Mouse (Mus musculus): ENCODE measurements at regions not wholly inside any gene's neighbourhood (a gene's known extent, or its start where the extent isn't known, plus 50 kb on each side); places are given as distances from the start of the nearest gene placed in this dataset.

DNA sequence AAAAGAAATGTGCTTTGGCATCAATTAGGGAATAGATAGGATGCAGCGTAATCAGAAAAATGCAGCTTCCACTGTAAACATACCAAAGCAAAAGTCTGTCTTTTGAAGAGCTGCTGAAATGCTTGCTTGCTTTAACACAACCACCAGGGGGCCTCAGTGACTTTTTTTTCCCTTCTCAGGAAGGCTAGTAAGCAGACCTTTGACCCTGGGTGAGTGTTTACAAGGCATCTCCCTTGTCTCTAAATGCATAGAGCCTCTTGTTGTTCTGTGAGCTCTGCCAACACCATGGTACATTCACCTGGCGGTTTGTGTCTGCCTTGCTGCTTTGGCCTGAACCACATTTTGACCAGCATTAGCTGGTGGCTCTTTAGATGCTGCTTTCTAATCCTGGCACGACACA lies 191.9 kb upstream of the C9orf72 start:
- peak; percentile 65 for DNase-seq (ENCODE audit: low read depth, low spot score)

DNA sequence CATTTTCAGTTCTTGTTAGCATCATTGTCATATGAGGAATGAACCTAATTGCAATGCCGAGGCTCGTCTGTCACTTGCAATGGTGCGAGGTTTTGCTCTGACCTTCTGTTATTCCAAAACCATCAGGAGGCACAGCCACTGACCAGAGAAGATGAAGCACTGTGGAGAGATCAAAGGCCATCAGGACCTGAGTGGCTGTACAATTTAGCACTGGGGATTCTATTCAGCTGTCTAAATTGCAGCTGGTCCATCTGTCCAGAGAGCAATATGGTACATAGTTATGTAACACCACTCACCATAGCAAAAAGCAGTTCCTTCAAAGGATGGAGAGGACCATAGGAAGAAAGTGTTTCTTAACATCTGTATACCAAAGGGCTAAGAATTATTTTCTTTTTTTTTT lies 187.5 kb upstream of the C9orf72 start:
- no peak for DNase-seq (ENCODE audit: low read depth, low spot score)

DNA sequence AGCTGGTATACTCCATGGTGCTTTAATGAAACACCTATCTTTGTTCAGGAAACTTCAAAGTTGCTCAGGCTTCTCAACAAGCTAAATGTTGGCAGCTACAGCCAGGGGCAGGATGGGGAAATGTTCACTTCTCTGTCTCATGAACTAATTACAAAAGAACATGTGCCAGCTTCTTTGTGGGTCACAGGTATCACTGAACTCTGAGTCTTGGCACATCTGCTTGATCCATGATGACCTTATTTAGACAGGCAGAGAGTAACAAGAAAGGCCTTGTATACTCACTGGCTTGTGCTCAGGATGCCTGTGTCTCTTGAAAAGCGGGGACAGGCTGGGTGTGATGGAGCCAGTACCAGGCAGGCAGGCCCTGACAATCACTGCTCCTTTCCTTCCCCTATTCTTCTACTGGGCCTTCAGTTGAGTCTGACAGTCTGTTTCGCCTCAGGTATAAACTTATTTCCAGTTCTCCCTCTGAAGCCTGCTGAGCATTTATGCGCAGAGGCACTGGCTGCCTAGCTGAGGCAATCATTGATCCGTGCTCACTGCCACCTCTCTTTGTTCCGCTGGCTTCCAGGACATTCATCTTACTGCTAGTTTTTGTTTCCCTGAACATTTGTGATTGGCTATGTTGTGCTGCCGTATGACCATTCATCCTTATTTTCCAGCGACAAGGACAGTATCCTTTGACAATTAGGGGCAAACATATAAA lies 179.5 kb upstream of the C9orf72 start:
- no peak for DNase-seq (ENCODE audit: low read depth, low spot score)

DNA sequence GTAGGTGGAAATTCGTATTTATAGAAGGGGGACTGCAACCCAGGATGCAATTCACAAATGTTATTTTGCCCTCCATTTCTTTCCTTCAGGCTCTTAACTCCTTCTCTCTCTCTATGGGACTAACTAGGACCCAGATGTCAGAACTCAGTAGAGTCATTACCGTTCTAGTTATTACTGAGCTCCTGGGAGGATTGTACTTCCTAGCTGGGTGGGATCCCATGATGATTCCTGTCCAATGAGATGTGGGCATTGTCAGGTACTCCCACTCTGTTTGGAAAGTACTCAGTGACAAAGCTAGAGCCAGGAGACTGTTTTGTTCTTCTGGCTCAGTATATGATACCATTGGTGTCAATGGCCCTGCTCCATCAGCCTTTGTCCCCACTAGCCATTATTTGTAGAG lies 178.1 kb upstream of the C9orf72 start:
- no peak for DNase-seq (ENCODE audit: low read depth, low spot score)

DNA sequence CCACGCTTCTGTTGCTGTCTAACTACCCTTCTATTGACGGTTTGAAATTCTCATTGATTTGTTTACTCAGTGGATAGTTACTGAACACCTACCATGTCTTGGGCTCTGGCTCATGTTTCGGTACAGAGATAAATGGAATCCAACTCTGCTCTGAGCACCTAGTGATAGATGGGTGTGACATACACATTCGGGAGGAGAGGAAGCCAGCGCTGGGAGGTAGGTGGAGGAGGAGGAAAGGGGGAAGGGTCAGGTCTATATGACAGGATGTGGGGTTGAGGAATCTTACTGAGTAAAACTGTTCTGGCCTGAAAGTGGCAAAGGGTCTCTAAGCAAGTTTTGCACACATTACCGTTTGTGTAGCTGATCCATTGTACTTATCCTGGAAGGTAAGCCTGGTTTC lies 177.6 kb upstream of the C9orf72 start:
- no peak for DNase-seq (ENCODE audit: low read depth, low spot score)

DNA sequence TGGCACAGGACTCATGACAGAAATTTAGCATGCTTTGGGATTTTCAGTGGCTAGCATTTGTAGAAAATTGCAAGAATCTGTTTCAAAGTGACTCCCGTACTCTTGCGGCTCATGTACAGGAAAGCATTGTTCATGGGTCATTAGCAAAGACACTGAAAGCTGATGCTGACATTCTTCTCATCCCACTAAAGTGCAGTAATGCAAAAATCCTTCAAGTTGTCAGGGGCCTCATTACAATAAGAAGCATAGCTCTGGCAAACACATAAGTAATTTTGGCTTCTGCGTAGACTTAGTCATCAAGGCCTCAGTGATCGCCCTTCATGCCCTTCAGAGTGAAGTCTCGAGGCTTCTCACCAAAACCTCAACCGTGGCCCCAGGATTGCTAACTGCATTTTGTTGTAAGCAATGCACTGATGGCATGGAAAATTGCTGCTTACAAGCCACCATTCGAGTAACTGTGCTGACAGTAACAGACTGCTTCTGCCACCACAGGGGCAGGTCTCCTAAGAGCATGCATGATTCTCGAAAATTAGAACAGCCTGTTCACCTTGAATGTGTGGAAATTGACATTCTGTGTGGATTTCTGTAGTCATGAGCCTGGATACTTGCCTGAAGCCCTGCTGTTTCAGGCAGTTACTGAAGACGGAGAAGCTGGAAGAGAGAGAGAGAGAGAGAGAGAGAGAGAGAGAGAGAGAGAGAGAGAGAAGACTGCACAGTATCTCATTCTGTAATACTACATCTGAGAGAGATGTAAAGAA lies 176.6 kb upstream of the C9orf72 start:
- peak; percentile 20 for DNase-seq (ENCODE audit: low read depth, low spot score)

DNA sequence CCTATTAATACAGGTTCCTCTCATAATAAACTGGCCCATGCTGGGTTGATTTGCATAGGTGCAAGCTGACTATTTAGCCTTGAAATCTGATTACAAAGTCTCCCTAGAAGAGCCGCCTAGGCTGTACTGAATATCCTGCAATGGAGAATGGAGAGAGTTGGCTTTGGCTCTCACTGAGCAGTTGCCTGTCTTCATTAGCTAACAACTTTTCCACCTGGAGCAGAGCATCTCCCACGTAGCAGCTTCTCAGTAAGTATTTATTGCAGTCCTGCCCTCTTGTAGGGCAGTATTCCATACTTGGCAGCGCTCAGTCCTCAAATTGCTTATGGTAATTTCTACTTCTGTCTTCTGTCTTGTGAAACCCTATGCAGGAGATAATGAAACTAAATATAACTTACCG lies 175.8 kb upstream of the C9orf72 start:
- no peak for DNase-seq (ENCODE audit: low read depth, low spot score)

DNA sequence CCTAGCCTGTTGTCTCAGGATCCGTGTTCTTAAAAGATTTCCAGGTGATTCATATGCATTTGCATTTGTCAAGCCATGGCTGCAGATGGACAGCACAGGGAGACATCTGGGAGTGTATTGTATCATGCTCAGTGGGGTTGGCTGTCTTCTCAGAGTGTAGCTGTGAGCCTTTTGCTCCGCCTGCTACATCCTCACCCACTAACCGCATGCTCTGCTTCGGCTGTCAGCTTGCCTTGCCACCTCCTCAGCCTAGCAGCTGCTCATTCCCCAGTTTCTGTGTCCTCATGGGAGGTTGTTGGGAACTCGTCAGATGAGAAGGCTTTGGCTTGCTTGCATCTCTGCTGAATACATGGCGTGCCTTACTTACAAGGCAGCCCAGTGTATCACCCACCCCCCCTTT lies 174.5 kb upstream of the C9orf72 start:
- no peak for DNase-seq (ENCODE audit: low read depth, low spot score)

DNA sequence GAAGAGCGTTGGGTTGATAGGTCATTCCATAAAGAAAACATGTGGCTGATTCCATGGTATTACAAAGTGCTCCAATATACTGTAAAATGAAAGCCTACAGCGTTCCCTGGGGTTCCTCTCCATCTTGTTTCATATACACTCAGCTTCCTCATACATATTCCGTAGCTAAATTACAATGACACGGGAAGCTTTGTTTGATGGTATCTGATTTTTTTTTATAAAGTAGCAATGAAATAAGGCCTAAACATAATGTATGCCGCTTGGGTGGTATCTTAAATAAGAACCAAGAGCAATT lies 169.6 kb upstream of the C9orf72 start:
- no peak for DNase-seq (ENCODE audit: low read depth, low spot score)

DNA sequence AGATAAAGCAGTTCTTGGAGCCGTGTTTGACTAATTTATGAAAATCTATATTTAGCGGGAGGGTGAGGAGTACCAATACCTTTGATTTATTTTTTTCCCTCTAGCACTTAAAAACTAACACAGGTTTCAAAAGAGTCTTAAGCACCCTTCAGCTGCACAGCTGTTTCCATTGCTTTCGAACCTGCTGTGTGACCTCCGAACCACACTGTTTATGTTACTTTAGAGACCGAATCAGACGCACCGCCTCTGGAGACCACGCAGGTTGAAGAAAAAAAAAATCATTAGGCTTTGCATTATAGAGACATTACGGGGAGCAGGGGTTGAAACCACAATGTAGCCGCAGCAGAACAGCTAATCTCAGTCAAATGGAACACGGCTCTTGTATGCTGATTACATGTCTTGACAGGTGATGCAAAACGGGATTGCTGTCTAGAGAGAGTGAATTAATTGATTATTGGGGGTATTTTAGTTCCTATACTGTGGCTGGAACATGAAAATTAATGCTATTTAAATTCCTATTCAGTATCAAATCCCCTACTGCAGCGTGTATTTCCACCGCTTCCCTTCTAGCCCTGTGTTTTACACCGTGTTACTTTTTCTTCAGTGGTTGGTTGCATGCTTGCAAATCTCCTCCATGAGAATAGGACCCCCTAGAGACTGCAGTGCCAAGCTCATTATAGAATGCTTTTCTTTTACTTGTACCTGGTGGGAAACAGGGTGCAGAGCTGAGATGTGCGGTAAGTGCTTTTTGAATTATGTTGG lies 169.0 kb upstream of the C9orf72 start:
- peak; percentile 27 for DNase-seq (ENCODE audit: low read depth, low spot score)

DNA sequence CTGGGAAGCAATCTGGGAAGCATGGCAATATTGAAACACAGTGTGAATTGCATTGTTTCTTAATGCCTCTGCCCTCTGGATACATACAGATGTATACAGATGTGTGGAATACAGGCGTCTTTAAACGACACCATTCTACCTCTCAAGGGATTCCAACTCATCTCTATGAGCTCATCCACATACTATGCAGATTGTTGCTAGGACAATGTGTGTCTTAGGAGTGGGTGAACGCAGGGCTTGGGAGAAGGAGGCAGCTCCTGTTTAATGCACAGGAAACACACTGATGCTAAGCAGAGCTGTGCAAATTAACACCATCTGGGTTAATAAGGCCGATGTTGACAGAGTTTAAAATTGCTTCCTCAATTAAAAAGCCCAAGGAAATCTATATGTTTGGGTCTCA lies 149.8 kb upstream of the C9orf72 start:
- peak; percentile 58 for DNase-seq (ENCODE audit: low read depth, low spot score)

DNA sequence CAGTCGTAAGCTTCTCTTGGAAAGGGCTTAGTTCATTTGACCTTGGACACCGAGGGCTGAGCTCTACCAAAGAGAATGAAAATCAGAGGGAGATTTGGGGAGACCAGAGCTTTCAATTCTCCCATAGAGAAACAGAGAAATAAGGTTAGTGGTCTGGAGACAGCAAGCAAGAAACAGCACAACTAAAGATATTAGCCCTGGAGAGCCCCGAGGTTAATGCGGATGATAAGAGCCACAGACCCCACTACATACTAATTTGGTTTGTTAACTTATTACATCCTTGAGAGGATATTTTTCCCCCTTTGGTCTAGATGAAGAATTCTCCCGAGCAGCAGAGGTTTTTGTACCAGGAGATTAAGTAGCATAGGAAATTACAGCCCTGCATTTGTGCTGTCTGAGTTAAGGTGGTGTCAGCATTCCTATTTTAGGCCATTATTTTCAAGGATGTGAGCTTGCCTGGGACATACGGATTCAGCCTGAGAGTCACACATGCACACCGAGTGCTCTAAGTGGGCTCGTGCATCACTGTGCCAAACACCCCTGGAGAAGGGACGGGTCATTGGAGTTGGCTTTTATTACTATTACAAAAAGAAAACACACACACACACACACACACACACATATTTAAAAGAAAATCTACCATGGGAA lies 147.4 kb upstream of the C9orf72 start:
- no peak for DNase-seq (ENCODE audit: low read depth, low spot score)

DNA sequence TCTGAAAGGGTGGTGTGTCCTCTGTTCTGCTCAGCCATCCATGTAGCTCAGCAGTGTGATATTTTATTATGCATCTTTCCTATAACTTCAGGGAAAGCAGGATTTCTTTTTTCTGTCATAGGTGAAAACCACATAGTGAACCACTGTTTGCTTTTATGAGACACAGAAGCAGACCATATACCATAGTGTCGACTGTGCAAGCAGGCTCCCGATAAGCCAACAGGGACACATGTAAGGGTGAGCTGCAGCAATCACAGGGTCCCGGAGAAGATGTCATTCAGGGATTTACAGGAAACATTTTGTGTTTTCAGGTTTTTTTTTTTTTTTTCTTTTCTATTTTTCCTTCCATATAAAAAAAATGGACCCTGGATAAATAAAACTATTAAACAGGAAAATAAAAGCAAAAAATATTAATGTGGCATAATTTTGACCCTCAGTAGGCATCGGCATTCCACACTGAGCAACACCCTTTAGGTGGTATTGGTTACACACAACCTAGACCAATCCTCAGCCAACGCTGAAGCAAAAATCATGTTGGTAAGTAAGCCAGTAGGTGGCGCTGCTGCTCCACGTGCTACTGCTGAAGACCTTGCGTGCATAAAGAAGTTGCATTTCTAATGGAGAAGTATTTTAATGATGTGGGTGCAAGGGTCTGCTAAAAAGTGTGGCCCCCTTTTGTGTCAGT lies 146.7 kb upstream of the C9orf72 start:
- DNase-seq (ENCODE audit: low read depth, low spot score), result peak; percentile 89

DNA sequence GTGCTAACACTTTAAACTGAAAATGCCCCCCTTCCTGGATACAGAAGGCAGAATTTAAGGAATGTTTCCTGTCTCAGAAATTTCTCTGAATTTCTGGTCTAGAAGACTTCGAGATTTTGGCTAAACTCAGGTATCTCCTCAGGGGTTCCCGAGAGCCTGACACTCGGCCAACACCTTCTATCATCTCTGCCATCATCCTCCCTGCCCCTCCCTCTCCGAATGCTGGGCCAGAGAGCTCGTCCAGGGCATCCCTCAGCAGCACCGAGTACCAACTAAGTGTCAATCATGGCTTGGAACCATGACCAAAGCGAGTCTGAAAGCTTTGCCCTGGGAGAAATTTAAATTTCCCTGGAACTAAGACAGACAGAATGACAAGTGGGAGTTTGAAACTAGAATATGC lies 138.2 kb upstream of the C9orf72 start:
- no peak for DNase-seq (ENCODE audit: low read depth, low spot score)

DNA sequence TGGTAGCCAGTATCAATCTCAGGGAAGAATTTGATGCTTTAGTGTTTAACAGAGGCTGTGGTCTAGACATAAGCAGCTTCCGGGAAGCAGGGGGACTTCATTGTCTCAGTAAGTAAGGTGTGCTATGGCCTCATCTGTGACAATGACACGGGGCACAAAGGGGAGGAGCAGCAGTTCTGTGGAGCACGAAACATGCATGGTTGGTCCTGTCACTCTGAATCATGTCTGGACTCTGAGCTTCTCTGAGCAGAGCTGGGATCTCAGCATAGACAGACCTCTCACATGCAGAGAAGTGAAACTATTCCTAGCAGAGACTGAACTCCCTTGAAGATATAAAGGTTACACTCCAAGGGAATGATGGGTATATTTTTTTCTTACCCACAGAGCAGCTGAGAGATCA lies 136.2 kb upstream of the C9orf72 start:
- DNase-seq (ENCODE audit: low read depth, low spot score), result no peak

DNA sequence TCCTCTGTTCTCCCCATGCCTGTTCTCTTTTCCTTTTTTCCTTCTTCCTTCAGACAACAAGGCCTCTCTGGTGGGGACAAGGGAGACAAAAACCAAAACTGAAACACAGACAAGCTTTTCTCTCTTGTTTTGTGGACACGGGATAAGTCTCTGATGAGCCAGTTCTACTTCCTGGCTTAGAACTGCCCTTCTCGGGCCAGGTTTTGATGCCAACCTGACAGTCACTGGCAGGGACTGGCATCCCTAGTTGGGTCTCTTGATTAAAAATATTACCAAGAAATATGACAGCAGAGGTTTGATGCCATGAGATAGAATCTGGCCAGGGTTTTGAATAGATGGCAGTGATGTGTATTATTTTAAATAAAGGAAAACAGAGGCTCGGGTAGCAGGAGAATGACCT lies 133.4 kb upstream of the C9orf72 start:
- no peak for DNase-seq (ENCODE audit: low read depth, low spot score)

DNA sequence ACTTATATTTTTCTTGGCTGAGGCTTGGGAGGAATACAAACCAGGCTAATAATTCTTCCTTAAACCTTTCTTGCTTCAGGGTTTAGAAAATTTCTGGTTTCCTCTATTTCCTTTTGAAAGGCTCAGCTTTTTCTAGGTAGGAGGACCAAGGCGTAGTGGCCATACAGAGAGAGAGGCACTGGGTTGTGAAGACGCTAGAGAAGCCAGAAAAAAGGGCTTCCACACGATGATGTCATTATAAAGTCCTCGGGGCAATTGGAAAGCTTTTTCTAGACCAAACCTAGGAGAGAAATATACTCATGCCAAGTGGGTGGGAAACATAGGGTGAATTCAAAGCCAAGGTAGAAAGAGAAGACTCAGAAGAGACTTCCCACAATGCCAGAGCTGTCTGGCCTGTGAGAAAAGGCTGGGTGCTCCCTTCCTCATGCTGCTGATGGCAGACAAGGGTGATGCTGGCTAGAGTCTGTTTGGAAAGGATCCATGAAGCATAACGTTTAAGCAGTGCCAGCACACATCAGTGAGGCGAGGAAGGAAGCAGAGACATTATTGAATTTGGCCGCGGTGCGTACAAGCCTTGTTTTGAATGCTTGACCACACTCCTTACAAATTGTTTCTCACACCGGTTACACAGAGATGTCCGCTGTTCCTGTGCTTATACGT lies 131.1 kb upstream of the C9orf72 start:
- DNase-seq (ENCODE audit: low read depth, low spot score), result no peak

DNA sequence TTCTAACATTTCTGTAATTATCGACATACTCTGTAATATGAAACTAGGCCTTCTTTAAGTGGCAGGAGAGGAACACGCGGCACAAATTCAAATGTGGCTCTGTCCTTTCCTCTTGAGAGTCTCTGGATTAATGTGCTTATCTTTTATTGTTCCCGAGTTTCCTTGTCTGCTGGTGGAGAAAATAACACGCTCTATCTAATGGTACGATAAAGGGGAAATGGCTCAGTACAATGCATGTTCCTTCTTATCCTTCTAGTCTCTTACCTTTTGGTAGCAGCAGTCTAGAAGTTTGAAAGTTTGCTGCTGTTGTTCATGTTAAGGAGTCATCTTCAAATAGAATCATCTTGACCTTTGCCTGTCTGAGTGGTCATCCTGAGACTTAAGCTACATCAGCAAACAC lies 130.1 kb upstream of the C9orf72 start:
- DNase-seq (ENCODE audit: low read depth, low spot score), result no peak

DNA sequence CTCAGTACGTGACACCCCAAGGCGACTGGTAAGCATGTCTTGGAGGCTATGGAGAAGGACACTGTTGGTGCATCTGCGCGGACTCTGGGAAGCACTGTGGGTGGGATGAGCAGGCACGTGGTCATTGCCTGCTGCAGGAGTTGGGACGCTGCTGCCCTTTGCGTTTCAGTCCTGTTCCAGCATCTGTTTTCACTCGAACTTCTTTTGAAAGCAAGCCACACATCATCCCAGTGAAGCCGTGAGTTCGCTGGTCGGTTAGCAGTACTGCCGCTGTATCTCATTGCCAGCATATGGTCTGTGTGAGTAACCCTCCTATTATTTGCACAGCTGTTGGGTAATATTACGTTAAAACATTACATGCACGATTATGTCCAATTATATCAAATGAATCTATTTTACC lies 128.1 kb upstream of the C9orf72 start:
- peak; percentile 64 for DNase-seq (ENCODE audit: low read depth, low spot score)

DNA sequence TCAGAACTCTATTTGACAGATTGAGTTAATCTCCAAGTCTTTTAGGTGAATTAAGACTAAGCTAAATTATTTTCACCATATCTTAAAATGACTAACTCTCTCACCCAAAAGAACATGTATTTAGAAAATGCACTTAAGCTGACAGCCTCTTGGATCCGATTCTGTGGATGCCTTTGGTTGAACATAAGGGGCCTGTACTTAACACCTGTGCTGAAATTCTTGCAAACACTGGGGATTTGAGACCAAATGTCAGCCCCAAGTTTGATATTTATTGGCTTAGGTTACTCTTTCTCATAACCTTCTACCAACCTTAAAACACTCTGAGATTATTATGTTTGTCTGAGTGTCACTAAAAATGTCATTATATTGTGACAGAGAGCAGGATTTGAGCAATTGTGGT lies 126.6 kb upstream of the C9orf72 start:
- no peak for DNase-seq (ENCODE audit: low read depth, low spot score)

DNA sequence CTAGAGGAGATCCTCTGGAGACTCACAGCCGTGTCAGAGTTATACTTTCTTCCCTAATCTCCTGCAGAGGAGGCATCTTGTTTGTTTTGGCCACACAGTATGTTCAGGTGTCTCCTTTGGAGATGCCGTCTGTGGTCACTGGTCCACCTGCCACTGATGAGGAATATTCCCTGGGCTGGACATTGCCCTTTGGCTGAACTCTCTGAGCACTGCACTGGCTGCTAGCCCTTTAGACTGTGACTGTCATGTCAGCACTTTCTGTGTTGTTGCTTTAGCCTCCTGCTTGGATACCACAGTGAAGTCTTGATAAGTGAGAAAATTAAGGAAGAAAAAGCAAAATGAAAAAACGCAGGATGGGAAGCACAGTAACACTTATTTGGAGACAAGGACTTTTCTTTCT lies 124.5 kb upstream of the C9orf72 start:
- DNase-seq (ENCODE audit: low read depth, low spot score), result no peak

Measured in forelimb bud, embryonic 11.5 days (tissue).